Mouse (Mus musculus) embryonic fibroblast, embryonic 13.5 days (primary cell): ENCODE results near the gene Tmem273.

Source experiments
- CTCF ChIP-seq: IDR thresholded peaks from 2 replicates; pipeline ENCODE4 v1.5.1; 2011; ENCODE audit warnings: mild to moderate bottlenecking, control low read depth, low read length, moderate library complexity, borderline replicate concordance; ENCODE audit not compliant: insufficient read depth
- POLR2A ChIP-seq: IDR thresholded peaks from 2 replicates; pipeline ENCODE4 v1.6.1; 2011; ENCODE audit warnings: low read depth, mild to moderate bottlenecking, control low read depth, low read length, moderate library complexity

DNA sequence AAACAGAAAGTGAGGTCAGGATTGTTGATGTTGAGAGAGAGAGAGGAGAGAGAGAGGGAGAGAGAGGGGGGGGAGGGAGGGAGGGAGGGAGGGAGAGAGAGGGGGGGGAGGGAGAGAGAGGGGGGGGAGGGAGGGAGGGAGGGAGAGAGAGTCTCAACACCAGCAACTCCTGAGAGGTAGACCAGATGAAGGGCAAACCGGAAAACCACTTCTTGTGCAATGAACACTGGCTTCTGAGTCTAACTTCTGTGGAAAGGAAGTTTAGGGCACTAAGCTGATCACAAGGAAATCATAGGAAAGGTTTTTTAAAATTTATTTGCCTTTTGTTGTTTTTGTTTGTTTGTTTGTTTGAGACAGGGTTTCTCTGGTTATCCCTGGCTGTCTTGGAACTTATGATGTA, 23.6 kb upstream of the Tmem273 start:
- no peak for TF ChIP-seq CTCF
- no peak for TF ChIP-seq POLR2A
